Mouse (Mus musculus) liver, embryonic 16.5 days (tissue): ENCODE measurements at regions not wholly inside any gene's neighbourhood (a gene's known extent, or its start where the extent isn't known, plus 50 kb on each side); places are given as distances from the start of the nearest gene placed in this dataset.

Source experiments
- ATAC-seq: fragments of 200-750 bp; cut with Nextera tagmentation; 2 replicates; pipeline ENCODE4 v1.8.0; 2017; ENCODE audit warnings: low read depth, mild to moderate bottlenecking, moderate number of reproducible peaks, moderate library complexity
- H3K27ac ChIP-seq: fragments of 300-500 bp; sonication (generic); 2 replicates; pipeline ENCODE4 v1.5.1; 2014; ENCODE audit warnings: mild to moderate bottlenecking, low read length
- H3K27me3 ChIP-seq: fragments of 300-500 bp; sonication (generic); 2 replicates; pipeline ENCODE4 v1.6.1; 2014; ENCODE audit warnings: low read depth, low read length, mixed read lengths; ENCODE audit not compliant: control insufficient read depth, insufficient read depth
- H3K36me3 ChIP-seq: fragments of 300-500 bp; sonication (generic); 2 replicates; pipeline ENCODE4 v1.6.1; 2014; ENCODE audit warnings: mild to moderate bottlenecking; ENCODE audit not compliant: control insufficient read depth, insufficient read depth
- H3K4me1 ChIP-seq: fragments of 300-500 bp; sonication (generic); 2 replicates; pipeline ENCODE4 v1.6.1; 2014; ENCODE audit warnings: low read depth, low read length, mixed read lengths; ENCODE audit not compliant: control insufficient read depth
- H3K4me2 ChIP-seq: fragments of 300-500 bp; sonication (generic); 2 replicates; pipeline ENCODE4 v1.6.1; 2014; ENCODE audit warnings: low read depth, low read length, mixed read lengths
- H3K4me3 ChIP-seq: fragments of 300-500 bp; sonication (generic); 2 replicates; pipeline ENCODE4 v1.5.1; 2014; ENCODE audit warnings: low read depth, mild to moderate bottlenecking, low read length
- H3K9ac ChIP-seq: fragments of 300-500 bp; sonication (generic); 2 replicates; pipeline ENCODE4 v1.6.1; 2014; ENCODE audit warnings: low read depth, low read length
- H3K9me3 ChIP-seq: fragments of 300-500 bp; sonication (generic); replicated peaks from 2 replicates; pipeline ENCODE4 v1.6.1; 2016; ENCODE audit warnings: low read length; ENCODE audit not compliant: control insufficient read depth
- WGBS: fragments of 180-500 bp; shearing (Covaris S2); extraction: QIAGEN DNeasy Blood & Tissue Kit; methylation state at CpG from one replicate; pipeline ENCODE4 v1.1.7; 2014; ENCODE audit not compliant: insufficient replicate concordance; 5-methylcytosine and 5-hydroxymethylcytosine counted together

GRCm38 (mm10) chr10:42096924-42097323 is 78.7 kb upstream of the Armc2 start:
- 43% methylated on average over 6 of the region's 6 CpGs for WGBS
- H3K4me3 ChIP-seq, result no peak overlapping the region
- no peak overlapping the region for H3K27ac ChIP-seq
- H3K27me3 ChIP-seq, result no peaks in the 10 kb centered on the region
- no peaks in the 10 kb centered on the region for H3K36me3 ChIP-seq
- H3K9ac ChIP-seq, result no peak overlapping the region
- H3K4me1 ChIP-seq, result peaks cover 1% of the 10 kb centered on the region
- H3K9me3 ChIP-seq, result no peaks in the 10 kb centered on the region
- H3K4me2 ChIP-seq, result no peak overlapping the region
- no peak for ATAC-seq

- H3K4me3 ChIP-seq, result no peak overlapping the region
- 76% methylated on average over 10 of the region's 10 CpGs for WGBS
- no peak for ATAC-seq
- no peak overlapping the region for H3K9ac ChIP-seq
- H3K27ac ChIP-seq, result no peak overlapping the region
- no peaks in the 10 kb centered on the region for H3K27me3 ChIP-seq
- H3K4me1 ChIP-seq, result peaks cover 10% of the 10 kb centered on the region
- no peak overlapping the region for H3K4me2 ChIP-seq
- no peaks in the 10 kb centered on the region for H3K36me3 ChIP-seq
- H3K9me3 ChIP-seq, result no peaks in the 10 kb centered on the region
These were observed 77.7 kb upstream of the Armc2 start for GRCm38 (mm10) chr10:42095986-42096385.

- Histone ChIP-seq H3K27me3 (no peaks in the 10 kb centered on the region), H3K4me3 (no peak overlapping the region), H3K9ac (no peak overlapping the region), H3K4me1 (peaks cover 15% of the 10 kb centered on the region), H3K9me3 (no peaks in the 10 kb centered on the region), H3K27ac (no peak overlapping the region), H3K4me2 (no peak overlapping the region), H3K36me3 (no peaks in the 10 kb centered on the region)
- WGBS, result 80% methylated on average over 24 of the region's 24 CpGs
- no peak for ATAC-seq
These were observed 76.2 kb upstream of the Armc2 start for GRCm38 (mm10) chr10:42094274-42095000.

- Histone ChIP-seq H3K9ac (no peak overlapping the region), H3K4me1 (peaks cover 17% of the 10 kb centered on the region), H3K27ac (no peak overlapping the region), H3K4me3 (no peak overlapping the region), H3K27me3 (no peaks in the 10 kb centered on the region), H3K36me3 (no peaks in the 10 kb centered on the region), H3K9me3 (no peaks in the 10 kb centered on the region), H3K4me2 (no peak overlapping the region)
- 61% methylated on average over 8 of the region's 8 CpGs for WGBS
- no peak for ATAC-seq
These were observed 75.0 kb upstream of the Armc2 start for GRCm38 (mm10) chr10:42093176-42093759.

- no peak for ATAC-seq
- Histone ChIP-seq H3K9ac (no peak overlapping the region), H3K4me2 (no peak overlapping the region), H3K4me1 (peaks cover 17% of the 10 kb centered on the region), H3K27me3 (no peaks in the 10 kb centered on the region), H3K27ac (no peak overlapping the region), H3K9me3 (no peaks in the 10 kb centered on the region), H3K36me3 (no peaks in the 10 kb centered on the region), H3K4me3 (no peak overlapping the region)
- WGBS, result 85% methylated on average over 6 of the region's 6 CpGs
These were observed 74.3 kb upstream of the Armc2 start for GRCm38 (mm10) chr10:42092500-42092899.

- no peaks in the 10 kb centered on the region for H3K9me3 ChIP-seq
- peaks cover 17% of the 10 kb centered on the region for H3K4me1 ChIP-seq
- H3K27me3 ChIP-seq, result no peaks in the 10 kb centered on the region
- H3K27ac ChIP-seq, result no peak overlapping the region
- no peaks in the 10 kb centered on the region for H3K36me3 ChIP-seq
- no peak overlapping the region for H3K4me3 ChIP-seq
- no peak overlapping the region for H3K9ac ChIP-seq
- H3K4me2 ChIP-seq, result peak overlapping the region; percentile 18; the same call in 1 of the 2 replicates
- ATAC-seq, result peak; percentile 83
- WGBS, result 44% methylated on average over 11 of the region's 11 CpGs
These were observed 73.4 kb upstream of the Armc2 start for GRCm38 (mm10) chr10:42091546-42092168.

GRCm38 (mm10) chr10:42090806-42091205 is 72.6 kb upstream of the Armc2 start:
- Histone ChIP-seq H3K9me3 (no peaks in the 10 kb centered on the region), H3K27ac (no peak overlapping the region), H3K36me3 (no peaks in the 10 kb centered on the region), H3K4me1 (peaks cover 17% of the 10 kb centered on the region), H3K9ac (no peak overlapping the region), H3K4me3 (no peak overlapping the region), H3K27me3 (no peaks in the 10 kb centered on the region), H3K4me2 (no peak overlapping the region)
- ATAC-seq, result no peak
- WGBS, result 84% methylated on average over 7 of the region's 7 CpGs

GRCm38 (mm10) chr10:42090147-42090546 is 71.9 kb upstream of the Armc2 start:
- 64% methylated on average over 3 of the region's 3 CpGs for WGBS
- H3K27ac ChIP-seq, result no peak overlapping the region
- ATAC-seq, result no peak

GRCm38 (mm10) chr10:42089686-42090085 is 71.4 kb upstream of the Armc2 start:
- no peak for ATAC-seq
- no peak overlapping the region for H3K27ac ChIP-seq
- WGBS, result 64% methylated on average over 5 of the region's 5 CpGs

More at GRCm38 (mm10) chr10:42090147-42090546, 71.9 kb upstream of the Armc2 start:
- no peak overlapping the region for H3K4me3 ChIP-seq
- H3K27me3 ChIP-seq, result no peaks in the 10 kb centered on the region
- H3K9me3 ChIP-seq, result no peaks in the 10 kb centered on the region
- H3K4me1 ChIP-seq, result peaks cover 17% of the 10 kb centered on the region
- H3K9ac ChIP-seq, result no peak overlapping the region
- H3K36me3 ChIP-seq, result no peaks in the 10 kb centered on the region
- H3K4me2 ChIP-seq, result no peak overlapping the region

More at GRCm38 (mm10) chr10:42089686-42090085, 71.4 kb upstream of the Armc2 start:
- no peak overlapping the region for H3K4me3 ChIP-seq
- H3K4me2 ChIP-seq, result no peak overlapping the region
- no peaks in the 10 kb centered on the region for H3K27me3 ChIP-seq
- no peaks in the 10 kb centered on the region for H3K36me3 ChIP-seq
- peaks cover 17% of the 10 kb centered on the region for H3K4me1 ChIP-seq
- no peak overlapping the region for H3K9ac ChIP-seq
- H3K9me3 ChIP-seq, result no peaks in the 10 kb centered on the region
